Mouse (Mus musculus): Measurements from ENCODE around the gene Noxo1. TPM values are rescaled to one million over a fixed set of nuclear protein-coding genes. Genes with fewer than 3 reads are reported as not detected.
A peak's percentile ranks its signal among the peaks of the same experiment; 100 is the strongest.

Gene Noxo1
- total and polyA plus RNA-seq, 2 experiments from 2014 or later = 0.56 to 2.2 TPM

GRCm38 (mm10) chr17:24692385-24692784 is 3.6 kb upstream of the Noxo1 start:
- H3K4me3 ChIP-seq (ENCODE audit: low read depth, low read length) = no peak overlapping the region
- H3K27ac ChIP-seq (ENCODE audit: low read depth) = no peak overlapping the region
- peaks cover 35% of the 10 kb centered on the region for H3K27me3 ChIP-seq (ENCODE audit: control insufficient read depth, insufficient read depth, low read length)
- DNase-seq (ENCODE audit: low spot score) (no peak), ATAC-seq (ENCODE audit: insufficient read depth, low read depth) (no peak)
- H3K9me3 ChIP-seq (replicated peaks; ENCODE audit: control insufficient read depth, low read length) = no peaks in the 10 kb centered on the region
- H3K4me1 ChIP-seq (ENCODE audit: control insufficient read depth, insufficient read depth) = peaks cover 23% of the 10 kb centered on the region
- H3K36me3 ChIP-seq (replicated peaks; ENCODE audit: control insufficient read depth, insufficient read depth, low read length) = no peaks in the 10 kb centered on the region
- H3K9ac ChIP-seq (replicated peaks; ENCODE audit: low read depth, low read length) = no peak overlapping the region
- 83% methylated on average over 5 of the region's 5 CpGs for WGBS
- H3K4me2 ChIP-seq (ENCODE audit: low read depth, low read length) = no peak overlapping the region
- TF ChIP-seq CTCF (IDR thresholded peaks at IDR 0.05; ENCODE audit: low read depth) = no peak
- TF ChIP-seq EP300 (IDR thresholded peaks at IDR 0.05; ENCODE audit: low read depth) = no peak

- Histone ChIP-seq H3K27ac (ENCODE audit: low read depth) (peak overlapping the region; percentile 69), H3K27me3 (ENCODE audit: control insufficient read depth, insufficient read depth, low read length) (peaks cover 4% of the 10 kb centered on the region), H3K4me3 (ENCODE audit: low read depth, low read length) (peak overlapping the region; percentile 87), H3K9ac (replicated peaks; ENCODE audit: low read depth, low read length) (peak overlapping the region; percentile 83), H3K4me2 (ENCODE audit: low read depth, low read length) (peak overlapping the region; percentile 73), H3K4me1 (ENCODE audit: control insufficient read depth, insufficient read depth) (peaks cover 18% of the 10 kb centered on the region), H3K36me3 (replicated peaks; ENCODE audit: control insufficient read depth, insufficient read depth, low read length) (peaks cover 7% of the 10 kb centered on the region), H3K9me3 (replicated peaks; ENCODE audit: control insufficient read depth, low read length) (no peaks in the 10 kb centered on the region)
- 10% methylated on average over 47 of the region's 51 CpGs for WGBS
- DNase-seq (ENCODE audit: low spot score) (no peak), ATAC-seq (ENCODE audit: insufficient read depth, low read depth) (peak; percentile 25)
- no peak for TF ChIP-seq CTCF (IDR thresholded peaks at IDR 0.05; ENCODE audit: low read depth)
- no peak for TF ChIP-seq EP300 (IDR thresholded peaks at IDR 0.05; ENCODE audit: low read depth)
These were observed 566 bp upstream of the Noxo1 start for GRCm38 (mm10) chr17:24695326-24696010.

GRCm38 (mm10) chr17:24697985-24698384 is 2.0 kb downstream of the Noxo1 start:
- peaks cover 18% of the 10 kb centered on the region for H3K4me1 ChIP-seq (ENCODE audit: control insufficient read depth, insufficient read depth)
- ATAC-seq (ENCODE audit: insufficient read depth, low read depth) (no peak), DNase-seq (ENCODE audit: low spot score) (no peak)
- peaks cover 32% of the 10 kb centered on the region for H3K36me3 ChIP-seq (replicated peaks; ENCODE audit: control insufficient read depth, insufficient read depth, low read length)
- no peaks in the 10 kb centered on the region for H3K9me3 ChIP-seq (replicated peaks; ENCODE audit: control insufficient read depth, low read length)
- no peak overlapping the region for H3K4me3 ChIP-seq (ENCODE audit: low read depth, low read length)
- no peaks in the 10 kb centered on the region for H3K27me3 ChIP-seq (ENCODE audit: control insufficient read depth, insufficient read depth, low read length)
- TF ChIP-seq EP300 (IDR thresholded peaks at IDR 0.05; ENCODE audit: low read depth) (no peak), CTCF (IDR thresholded peaks at IDR 0.05; ENCODE audit: low read depth) (no peak)
- no peak overlapping the region for H3K9ac ChIP-seq (replicated peaks; ENCODE audit: low read depth, low read length)
- no peak overlapping the region for H3K4me2 ChIP-seq (ENCODE audit: low read depth, low read length)
- no peak overlapping the region for H3K27ac ChIP-seq (ENCODE audit: low read depth)
- 16% methylated on average over 5 of the region's 5 CpGs for WGBS

- H3K4me1 ChIP-seq (ENCODE audit: control insufficient read depth, insufficient read depth) = peaks cover 18% of the 10 kb centered on the region
- DNase-seq (ENCODE audit: low spot score) = no peak
- 58% methylated on average over 9 of the region's 9 CpGs for WGBS
- H3K36me3 ChIP-seq (replicated peaks; ENCODE audit: control insufficient read depth, insufficient read depth, low read length) = peaks cover 36% of the 10 kb centered on the region
- H3K4me3 ChIP-seq (ENCODE audit: low read depth, low read length) = no peak overlapping the region
- H3K4me2 ChIP-seq (ENCODE audit: low read depth, low read length) = no peak overlapping the region
- H3K9ac ChIP-seq (replicated peaks; ENCODE audit: low read depth, low read length) = no peak overlapping the region
- no peaks in the 10 kb centered on the region for H3K9me3 ChIP-seq (replicated peaks; ENCODE audit: control insufficient read depth, low read length)
- TF ChIP-seq CTCF (IDR thresholded peaks at IDR 0.05; ENCODE audit: low read depth) = no peak
- no peak for TF ChIP-seq EP300 (IDR thresholded peaks at IDR 0.05; ENCODE audit: low read depth)
- no peak for ATAC-seq (ENCODE audit: insufficient read depth, low read depth)
- no peak overlapping the region for H3K27ac ChIP-seq (ENCODE audit: low read depth)
- H3K27me3 ChIP-seq (ENCODE audit: control insufficient read depth, insufficient read depth, low read length) = no peaks in the 10 kb centered on the region
These were observed 2.7 kb downstream of the Noxo1 start for GRCm38 (mm10) chr17:24698715-24699114.

GRCm38 (mm10) chr17:24699473-24699872 is 3.4 kb downstream of the Noxo1 start:
- WGBS = 73% methylated on average over 2 of the region's 2 CpGs
- no peak overlapping the region for H3K9ac ChIP-seq (replicated peaks; ENCODE audit: low read depth, low read length)
- DNase-seq (ENCODE audit: low spot score) (no peak), ATAC-seq (ENCODE audit: insufficient read depth, low read depth) (no peak)
- H3K9me3 ChIP-seq (replicated peaks; ENCODE audit: control insufficient read depth, low read length) = no peaks in the 10 kb centered on the region
- TF ChIP-seq EP300 (IDR thresholded peaks at IDR 0.05; ENCODE audit: low read depth) (no peak), CTCF (IDR thresholded peaks at IDR 0.05; ENCODE audit: low read depth) (no peak)
- peaks cover 44% of the 10 kb centered on the region for H3K36me3 ChIP-seq (replicated peaks; ENCODE audit: control insufficient read depth, insufficient read depth, low read length)
- H3K4me3 ChIP-seq (ENCODE audit: low read depth, low read length) = no peak overlapping the region
- H3K27me3 ChIP-seq (ENCODE audit: control insufficient read depth, insufficient read depth, low read length) = no peaks in the 10 kb centered on the region
- H3K4me1 ChIP-seq (ENCODE audit: control insufficient read depth, insufficient read depth) = peaks cover 18% of the 10 kb centered on the region
- H3K27ac ChIP-seq (ENCODE audit: low read depth) = no peak overlapping the region
- no peak overlapping the region for H3K4me2 ChIP-seq (ENCODE audit: low read depth, low read length)

- H3K27ac ChIP-seq (ENCODE audit: low read depth) = no peak overlapping the region
- peaks cover 13% of the 10 kb centered on the region; the same call in 1 of the 2 replicates for H3K4me1 ChIP-seq (ENCODE audit: control insufficient read depth, insufficient read depth)
- no peak overlapping the region for H3K4me3 ChIP-seq (ENCODE audit: low read depth, low read length)
- H3K36me3 ChIP-seq (replicated peaks; ENCODE audit: control insufficient read depth, insufficient read depth, low read length) = peaks cover 55% of the 10 kb centered on the region
- ATAC-seq (ENCODE audit: insufficient read depth, low read depth) = no peak
- no peak overlapping the region for H3K9ac ChIP-seq (replicated peaks; ENCODE audit: low read depth, low read length)
- TF ChIP-seq CTCF (IDR thresholded peaks at IDR 0.05; ENCODE audit: low read depth) = no peak
- TF ChIP-seq EP300 (IDR thresholded peaks at IDR 0.05; ENCODE audit: low read depth) = no peak
- no peaks in the 10 kb centered on the region for H3K27me3 ChIP-seq (ENCODE audit: control insufficient read depth, insufficient read depth, low read length)
- no peak overlapping the region for H3K4me2 ChIP-seq (ENCODE audit: low read depth, low read length)
- no peak for DNase-seq (ENCODE audit: low spot score)
- no peaks in the 10 kb centered on the region for H3K9me3 ChIP-seq (replicated peaks; ENCODE audit: control insufficient read depth, low read length)
- WGBS = 91% methylated on average over 9 of the region's 9 CpGs
These were observed 5.2 kb downstream of the Noxo1 start for GRCm38 (mm10) chr17:24701251-24701650.
